Mouse (Mus musculus) cerebellum, adult 18-20 months (tissue): ENCODE data around the gene Aes.

ENCODE experiments used
- DNase-seq, 2 experiments: peaks; one replicate each; pipeline ENCODE4 v3.0.0; 2021

The Aes gene

DNA sequence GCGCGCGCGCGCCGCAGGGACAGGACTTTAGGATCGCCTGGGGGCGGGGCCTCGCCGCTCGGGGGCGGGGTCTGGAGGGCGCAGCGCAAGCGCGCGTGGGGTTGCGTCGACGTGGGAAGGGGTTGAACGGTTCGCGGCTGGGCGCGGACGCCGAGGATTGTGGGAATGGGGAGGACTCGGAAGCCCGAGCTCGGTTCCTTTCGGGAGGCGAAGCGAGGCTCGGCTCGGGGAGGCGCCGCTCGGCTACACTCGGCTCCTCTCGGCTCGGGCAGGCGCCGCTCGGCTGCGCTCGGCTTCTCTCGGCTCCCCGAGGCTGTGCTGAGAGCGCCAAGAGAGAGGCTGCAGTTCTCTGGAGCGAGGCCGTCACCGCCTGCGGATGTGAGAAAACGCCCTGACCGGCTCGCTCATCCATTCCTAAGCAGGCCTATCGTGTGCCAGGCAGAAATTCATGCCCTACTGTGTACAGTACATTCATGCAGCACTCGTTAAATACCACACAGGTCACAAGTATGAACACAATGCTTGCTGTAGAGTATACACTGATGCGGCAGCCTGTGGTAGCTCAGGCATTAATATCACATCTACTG lies 14.0 kb upstream of the Aes start, which contains the start of gene Gna11:
Gene Gna11, minus strand, starts transcription at position 30 of the 587 bp plus-strand sequence.
- peak; percentile 99 to 100 for DNase-seq

- no peak for DNase-seq
Measured at GRCm38 (mm10) chr10:81546332-81546731, 13.0 kb upstream of the Aes start.

DNA sequence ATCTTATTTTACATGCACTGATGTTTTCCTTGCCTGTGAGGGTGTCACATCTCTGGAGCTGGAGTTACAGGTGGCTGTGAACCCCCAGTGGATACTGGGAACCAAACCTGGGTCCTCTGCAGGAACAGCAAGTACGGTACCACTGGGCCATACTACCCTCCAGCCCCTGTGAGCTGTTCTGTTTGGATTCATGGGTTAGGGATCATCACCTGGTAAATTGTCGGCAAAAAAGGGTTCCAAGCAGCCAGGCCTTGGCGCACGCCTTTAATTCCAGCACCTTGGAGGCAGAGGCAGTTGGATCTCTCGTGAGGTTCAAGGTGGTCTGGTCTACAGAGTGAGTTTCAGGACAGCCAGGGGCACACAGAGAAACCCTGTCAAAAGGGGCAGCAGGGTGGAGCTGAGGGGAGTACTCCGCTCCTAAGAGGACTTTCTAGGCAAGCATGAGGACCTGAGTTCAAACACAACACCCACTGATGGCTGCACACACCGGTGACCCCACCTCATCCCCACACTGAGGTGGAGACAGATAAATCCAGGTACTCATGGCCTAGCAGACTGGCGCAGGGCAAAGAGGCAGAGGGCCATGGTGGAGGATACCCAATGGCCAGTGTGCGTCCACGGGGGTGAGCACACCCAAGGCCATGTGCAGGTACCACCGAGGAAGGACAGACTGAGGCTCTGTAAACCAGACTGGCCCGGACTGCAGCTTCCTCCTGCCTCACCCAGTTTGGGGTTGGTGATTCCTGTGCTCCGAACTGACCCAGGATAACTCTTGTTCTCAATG lies 12.3 kb upstream of the Aes start:
- no peak for DNase-seq

DNA sequence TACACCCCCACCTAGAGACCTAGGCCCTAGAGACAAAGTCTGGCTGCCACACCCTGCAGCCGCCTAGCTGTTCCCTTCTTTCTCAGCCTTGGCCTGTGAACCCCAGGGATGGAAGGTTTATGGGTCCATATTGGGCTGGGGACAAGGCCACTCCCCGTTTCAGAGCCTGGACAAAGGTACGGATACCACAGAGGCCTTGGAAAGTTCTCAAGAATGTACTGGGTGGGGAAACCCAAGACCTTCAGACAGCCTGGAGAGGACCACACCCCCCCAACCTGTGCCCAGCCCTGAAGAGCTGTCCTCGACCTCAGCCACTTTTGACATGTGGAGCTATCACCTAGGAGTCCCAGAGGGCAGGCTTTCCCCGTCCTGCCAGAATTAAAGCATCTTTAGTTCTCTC lies 10.3 kb upstream of the Aes start:
- DNase-seq: no peak

- peak; percentile 58 to 68 for DNase-seq
Measured at GRCm38 (mm10) chr10:81550257-81550656, 9.0 kb upstream of the Aes start.

DNA sequence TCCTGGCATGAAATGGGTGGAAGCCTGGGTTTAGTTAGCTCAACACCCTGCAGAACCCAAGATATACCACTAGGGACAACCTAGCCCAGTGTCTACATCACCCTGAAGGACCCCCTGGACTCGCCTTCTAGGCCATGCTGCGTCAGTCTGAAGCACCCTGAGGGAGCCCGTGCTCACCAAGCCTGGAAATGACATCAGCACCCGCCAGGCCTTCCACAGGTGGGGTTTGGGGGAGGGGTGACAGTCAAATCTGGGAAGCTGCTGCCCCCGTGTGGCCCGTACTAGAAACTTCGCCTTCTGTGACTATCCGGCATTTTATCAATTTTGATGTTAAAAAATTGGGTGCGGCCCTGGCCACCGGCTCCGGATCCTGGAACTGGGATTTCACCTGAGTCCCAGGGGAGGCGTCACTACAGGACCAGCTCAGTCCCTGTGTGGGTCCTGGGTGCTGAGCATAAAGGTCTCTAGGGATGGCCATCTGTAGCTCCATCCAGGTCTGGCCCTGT lies 7.6 kb upstream of the Aes start:
- DNase-seq: peak; percentile 81 to 87

GRCm38 (mm10) chr10:81553232-81553631 lies 6.1 kb upstream of the Aes start:
- DNase-seq: no peak

DNA sequence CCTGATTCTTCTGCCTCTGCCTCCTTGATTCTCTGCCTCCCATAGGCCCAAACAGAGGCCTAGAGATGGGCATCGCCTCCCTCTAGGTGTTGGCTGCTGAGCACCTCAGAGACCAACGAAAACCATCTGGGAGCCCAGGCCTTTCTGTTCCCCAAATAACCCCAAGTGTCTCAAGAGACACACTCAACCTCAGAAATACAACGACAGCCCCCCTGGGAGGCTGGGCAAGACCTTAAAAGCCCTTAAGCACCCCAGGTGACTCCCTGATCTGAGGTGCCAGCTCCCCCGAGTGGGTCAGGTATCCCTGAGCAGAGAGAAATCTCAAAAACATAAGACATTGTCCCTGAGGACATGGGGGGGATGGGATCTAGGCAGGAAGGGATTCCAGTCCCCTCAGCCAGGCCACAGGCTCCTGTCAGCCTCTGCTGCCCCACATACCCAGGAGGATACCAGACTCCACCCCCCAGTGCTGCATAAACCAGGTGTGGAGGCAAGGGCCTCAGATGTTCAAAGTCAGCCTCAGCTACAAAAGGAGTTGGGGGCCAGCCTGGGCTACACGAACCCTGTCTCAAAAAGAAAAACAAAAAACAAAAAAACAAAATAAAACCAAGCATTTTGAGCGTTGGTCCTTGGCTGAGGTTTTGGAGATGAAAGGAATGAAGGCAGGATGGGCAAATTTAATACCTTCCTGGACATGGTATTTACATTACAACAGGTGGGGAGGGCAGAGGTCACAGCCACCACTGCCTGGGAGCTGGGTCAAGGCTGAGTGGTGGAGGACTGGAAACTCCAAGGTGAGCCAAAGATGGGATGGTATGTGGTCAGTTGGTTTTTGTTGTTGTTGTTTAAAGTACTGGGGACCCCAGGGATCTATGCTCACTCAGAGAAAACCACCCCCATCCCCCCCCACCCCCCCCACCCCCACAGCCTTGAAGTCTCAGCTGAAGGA lies 5.2 kb upstream of the Aes start:
- DNase-seq: no peak

- no peak for DNase-seq
Measured at GRCm38 (mm10) chr10:81556282-81556681, 3.0 kb upstream of the Aes start.

DNA sequence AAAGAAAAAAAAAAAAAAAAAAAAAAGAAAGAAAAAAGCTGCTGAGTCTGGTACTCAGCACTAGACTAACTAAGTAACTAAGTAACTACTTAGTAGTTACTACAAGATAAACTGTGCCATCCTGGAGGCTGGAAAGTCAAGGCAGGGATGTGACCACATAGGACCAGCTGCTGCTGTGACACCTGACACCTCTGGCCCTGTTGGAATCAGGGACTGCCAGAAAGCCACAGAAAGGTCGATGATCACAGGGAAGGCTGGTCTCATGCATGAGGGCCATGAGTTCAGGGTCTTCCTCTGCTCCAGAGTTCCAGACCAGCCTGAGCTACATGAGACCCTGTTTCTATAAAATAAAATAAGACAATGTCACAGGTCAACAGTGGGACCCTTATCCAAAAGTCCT lies 1.8 kb upstream of the Aes start:
- DNase-seq: no peak

GRCm38 (mm10) chr10:81559627-81560539 lies 595 bp downstream of the Aes start:
- DNase-seq: peak; percentile 74 to 78

DNA sequence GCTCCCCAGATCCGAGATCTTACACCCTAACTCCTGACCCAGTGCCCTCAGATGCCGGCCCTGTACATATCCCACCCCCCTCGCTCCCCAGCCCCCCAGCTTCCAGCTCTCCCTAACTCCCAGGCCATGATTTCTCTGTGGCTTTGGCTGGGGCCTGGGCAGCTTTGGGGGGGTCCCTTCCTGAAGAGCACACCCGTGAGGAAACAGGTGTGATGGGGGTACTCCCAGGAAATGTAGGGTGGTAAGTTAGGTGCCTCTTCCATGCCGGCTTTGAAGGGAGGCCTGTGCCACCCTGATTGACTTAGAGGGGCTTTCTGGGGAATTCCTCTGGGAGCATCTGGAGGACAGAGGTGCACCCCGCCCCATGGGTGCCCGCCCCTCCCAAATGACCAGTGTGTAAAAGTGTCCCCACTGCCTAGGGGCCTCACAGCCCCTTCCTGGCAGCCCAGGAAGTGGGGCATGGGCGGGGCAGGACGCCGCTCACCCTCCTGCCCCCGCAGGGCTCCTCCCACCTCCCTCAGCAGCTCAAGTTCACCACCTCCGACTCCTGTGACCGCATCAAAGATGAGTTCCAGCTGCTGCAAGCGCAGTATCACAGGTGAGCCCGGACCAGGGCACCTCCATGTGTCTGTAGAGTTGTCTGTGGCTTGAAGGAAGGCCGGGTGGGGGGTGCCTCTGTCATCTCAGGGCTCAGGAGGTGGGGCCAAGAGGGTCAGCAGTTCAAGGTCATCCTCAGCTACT lies 1.6 kb downstream of the Aes start:
- no peak for DNase-seq

GRCm38 (mm10) chr10:81562411-81562810 lies 3.1 kb downstream of the Aes start:
- DNase-seq: no peak

DNA sequence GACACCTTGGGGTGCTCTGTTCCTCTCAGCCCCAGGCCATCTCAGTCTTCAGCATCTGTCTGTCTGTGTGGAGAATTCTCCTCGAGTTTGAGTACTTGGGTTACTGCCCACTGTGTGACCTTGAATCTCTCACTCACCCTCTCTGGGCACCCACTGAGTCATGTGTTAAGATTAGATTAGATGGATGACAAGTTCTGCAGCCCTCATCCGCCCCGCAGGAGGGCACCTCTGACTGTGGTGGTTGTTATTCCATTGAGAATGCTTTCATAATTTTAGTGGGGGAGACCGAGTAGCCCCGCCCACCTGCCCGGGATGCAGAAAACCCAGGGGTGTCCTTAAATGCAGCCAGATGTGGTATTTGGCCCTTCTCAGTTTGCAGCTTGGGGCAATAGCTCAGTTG lies 4.2 kb downstream of the Aes start:
- no peak for DNase-seq

GRCm38 (mm10) chr10:81564216-81564615 lies 4.9 kb downstream of the Aes start:
- DNase-seq: peak in 1 of 2 experiments; percentile 65

- DNase-seq: peak; percentile 77 to 82
Measured at GRCm38 (mm10) chr10:81564734-81565133, 5.4 kb downstream of the Aes start.

- DNase-seq: no peak
Measured at GRCm38 (mm10) chr10:81565257-81566228, 6.3 kb downstream of the Aes start.

DNA sequence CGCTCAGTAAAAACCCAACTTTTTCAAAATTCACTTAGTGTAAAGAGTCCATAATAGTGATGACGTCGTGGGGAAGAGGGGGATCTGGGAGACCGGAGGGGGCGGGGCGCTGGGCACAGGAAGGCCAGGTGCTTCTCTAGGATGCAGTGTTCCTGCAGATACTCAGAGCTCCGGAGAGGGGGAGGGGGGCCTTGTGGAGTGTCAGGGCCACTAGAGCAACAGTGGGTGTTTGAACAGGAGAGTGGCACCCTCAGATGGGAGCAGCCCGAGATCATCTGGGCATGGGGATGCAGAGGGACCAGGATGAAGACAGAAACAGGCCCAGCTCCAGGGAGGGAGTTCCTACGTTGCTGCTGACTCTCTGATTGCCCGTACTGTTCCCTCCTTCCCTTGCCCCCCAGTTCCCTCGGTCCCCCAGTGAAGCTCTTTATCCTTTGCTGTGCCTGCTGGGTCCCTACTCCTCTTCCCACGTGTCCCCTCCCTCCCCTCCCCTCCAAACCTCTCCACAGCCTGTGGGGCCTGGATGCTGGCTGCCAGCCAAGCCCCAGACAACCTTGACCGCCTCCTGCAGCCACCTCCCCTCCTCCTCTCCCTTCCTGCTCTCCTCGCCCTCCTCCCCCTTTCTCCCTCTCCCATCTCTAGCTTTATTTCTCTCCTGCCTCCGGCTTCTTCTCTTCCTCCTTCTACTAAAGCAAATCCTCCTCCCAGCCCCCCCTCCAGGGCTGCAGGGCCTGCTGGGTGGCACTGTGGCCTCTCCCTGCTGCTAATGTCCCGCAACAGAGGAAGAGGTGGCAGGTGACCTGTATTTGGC lies 9.3 kb downstream of the Aes start:
- DNase-seq: no peak
